Mouse (Mus musculus) forelimb bud, embryonic 11.5 days (tissue): Measurements from ENCODE around the gene Haus7.
A peak's percentile ranks its signal among the peaks of the same experiment; 100 is the strongest.

Experiments
- DNase-seq: peaks from one replicate; pipeline ENCODE4 v3.0.0-alpha.2; 2012; ENCODE audit warnings: low read depth, low spot score

Gene Haus7

DNA sequence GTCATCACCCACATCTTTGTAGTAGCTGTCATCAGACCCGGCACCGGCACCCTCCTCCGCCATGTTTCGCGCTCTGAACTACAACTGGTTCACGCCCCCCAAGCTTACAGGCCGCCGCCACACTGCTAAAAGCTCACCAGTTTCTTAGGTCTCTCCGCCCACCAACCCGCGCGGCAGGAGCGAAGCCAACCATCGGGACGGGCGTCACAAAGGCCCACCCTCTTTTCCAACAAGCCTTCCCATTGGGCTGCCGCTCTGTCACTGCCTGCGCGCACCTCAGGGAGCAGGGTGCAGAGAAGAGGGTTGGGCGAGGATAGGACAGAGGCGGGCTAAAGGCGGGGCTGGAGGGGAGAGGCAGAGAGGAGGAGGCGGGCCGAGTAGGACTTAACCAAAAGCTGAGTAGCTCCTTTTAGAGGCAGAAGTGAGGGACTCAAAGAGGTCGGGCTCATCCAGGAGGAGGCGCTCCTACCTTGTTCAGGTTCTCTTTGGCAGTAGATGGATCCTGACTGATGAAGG is at the start of gene Haus7:
Gene Haus7 (minus strand): TSS at position 168 of the 516 bp plus-strand sequence.
- peak; percentile 90 for DNase-seq

DNA sequence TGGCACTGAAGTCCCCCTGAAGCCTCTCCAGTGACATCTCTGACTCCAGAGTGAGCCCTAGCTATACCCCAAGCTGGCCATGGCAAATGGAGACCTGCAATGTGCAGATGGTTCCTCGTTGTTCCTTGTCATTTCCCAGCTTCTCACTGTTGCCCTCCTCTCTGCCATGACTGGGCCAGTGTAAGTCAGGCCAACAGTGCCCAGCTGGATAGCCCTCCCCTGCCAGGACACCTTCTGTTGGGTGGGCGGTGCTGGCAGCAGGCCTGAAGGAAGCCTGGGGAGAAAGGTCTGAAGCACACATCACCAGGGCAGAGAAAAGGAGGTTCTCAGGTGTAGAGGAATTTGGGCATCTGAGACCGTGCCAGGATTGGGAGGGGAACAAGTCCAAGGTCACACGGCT is 47.7 kb upstream of the Haus7 start:
- no peak for DNase-seq

DNA sequence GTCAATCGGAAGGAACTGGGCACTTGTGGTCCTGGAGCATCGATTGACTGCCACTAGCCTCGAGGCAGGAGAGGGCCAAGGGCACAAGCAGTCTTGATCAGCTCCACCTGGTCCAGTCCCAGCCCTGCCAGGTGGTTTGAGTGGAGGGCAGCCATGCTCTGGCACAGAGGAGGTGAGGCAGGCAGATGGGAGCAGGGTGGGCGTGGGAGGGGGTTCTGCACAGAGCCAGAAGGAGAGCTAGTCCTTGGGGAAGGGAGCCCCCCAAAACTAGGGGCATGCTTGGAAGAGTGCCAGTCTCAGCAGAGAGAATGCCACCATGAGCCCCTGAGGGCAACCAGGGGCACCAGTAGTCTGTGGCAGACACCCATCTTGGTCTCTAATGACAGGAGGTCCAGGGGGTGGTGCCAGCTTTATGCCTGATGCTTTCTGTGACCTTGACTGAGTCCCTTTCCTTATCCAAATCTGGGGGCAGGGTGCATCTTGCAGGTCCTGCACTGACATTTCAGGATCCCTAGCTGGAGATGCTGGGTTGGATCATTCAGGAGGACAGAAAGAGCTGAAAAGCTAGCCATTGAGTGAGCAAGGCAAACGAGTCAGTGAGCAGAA is 46.4 kb upstream of the Haus7 start:
- DNase-seq = no peak

DNA sequence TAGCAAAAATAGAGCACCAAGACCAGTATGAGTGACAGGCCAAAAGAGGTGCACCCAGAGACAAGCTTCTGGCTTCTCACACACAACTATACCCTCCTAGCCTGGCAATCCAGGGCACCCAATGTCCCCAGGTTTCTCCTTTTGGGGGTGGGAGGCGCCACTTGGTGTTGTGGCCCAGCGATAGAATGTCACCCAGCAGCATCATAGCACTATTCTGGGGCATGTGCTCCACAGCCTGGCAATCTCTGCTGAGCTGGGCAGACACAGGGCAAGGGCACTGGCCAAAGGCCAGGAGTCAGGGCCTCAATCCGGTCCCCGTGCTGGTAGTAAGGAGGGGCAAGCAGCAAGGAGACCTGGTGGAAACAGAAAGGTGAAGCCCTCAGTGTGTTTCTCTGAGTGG is 37.9 kb upstream of the Haus7 start:
- DNase-seq = no peak

DNA sequence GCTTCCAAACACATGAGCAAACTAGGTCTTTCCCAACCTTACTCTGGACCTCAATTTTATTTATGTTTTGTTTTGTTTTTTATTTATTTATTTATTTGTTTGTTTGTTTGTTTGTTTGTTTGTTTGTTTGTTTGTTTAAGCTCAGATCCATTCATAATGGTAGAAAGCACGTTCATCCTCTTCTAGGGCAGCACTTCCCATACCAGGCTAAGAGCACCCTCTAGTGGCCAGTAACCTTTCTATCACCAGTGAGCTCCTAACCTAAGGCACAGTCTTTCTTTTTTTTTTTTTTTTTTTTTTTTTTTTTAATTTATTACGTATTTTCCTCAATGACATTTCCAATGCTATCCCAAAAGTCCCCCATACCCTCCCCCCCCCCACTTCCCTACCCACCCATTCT is 34.7 kb upstream of the Haus7 start:
- peak; percentile 72 for DNase-seq

DNA sequence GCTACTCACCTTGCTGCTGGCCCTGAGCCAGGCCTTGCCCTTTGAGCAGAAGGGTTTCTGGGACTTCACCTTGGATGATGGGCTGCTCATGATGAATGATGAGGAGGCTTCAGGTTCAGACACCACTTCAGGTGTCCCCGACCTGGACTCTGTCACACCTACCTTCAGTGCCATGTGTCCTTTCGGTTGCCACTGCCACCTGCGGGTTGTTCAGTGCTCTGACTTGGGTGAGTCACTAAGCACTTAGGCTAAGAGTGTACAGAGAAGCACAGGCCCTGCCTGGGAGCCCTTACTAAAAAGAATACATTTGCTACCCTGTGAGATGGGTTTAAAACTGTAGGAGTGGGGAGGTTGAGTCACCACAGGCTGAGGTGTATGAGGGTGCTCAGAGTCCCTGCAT is 32.0 kb upstream of the Haus7 start:
- DNase-seq = no peak

DNA sequence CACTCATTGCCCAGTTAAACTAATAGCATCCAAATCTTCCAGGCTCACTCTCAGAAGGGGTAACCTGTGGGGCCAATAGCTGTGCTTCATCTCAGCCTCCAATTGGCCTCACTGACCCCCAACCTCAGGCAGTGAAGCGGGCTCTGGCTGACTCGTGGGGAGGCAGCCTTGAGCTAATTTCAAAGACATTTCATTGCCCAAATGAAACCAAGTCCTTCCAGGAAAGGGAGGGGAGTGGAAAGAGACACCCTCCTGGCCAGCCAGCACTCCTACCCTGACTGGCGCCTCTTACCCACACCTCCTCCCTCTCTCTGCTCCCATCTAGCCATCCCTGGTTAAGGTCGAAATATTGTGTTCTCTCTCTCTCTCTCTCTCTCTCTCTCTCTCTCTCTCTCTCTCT is 31.3 kb upstream of the Haus7 start:
- DNase-seq = no peak

DNA sequence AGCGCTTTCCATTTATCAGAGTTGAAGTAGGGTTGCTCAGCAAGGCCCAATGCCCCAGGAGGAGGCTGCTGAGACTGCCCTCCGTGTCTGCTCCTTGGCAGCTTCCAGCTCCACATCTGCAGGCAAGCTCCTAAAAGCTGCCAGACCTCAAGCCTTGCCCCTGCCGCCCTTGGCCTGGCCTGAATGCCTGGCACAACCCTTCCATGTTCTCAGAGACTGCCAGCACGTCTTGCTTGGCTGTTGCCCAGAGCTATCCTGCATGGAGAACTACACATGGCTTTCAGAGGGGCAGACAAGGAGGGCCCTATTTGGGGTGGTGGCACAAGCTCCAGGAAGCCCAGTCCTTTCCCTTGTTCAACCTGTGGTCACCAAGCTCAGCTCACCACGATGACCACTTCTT is 28.1 kb upstream of the Haus7 start:
- no peak for DNase-seq

DNA sequence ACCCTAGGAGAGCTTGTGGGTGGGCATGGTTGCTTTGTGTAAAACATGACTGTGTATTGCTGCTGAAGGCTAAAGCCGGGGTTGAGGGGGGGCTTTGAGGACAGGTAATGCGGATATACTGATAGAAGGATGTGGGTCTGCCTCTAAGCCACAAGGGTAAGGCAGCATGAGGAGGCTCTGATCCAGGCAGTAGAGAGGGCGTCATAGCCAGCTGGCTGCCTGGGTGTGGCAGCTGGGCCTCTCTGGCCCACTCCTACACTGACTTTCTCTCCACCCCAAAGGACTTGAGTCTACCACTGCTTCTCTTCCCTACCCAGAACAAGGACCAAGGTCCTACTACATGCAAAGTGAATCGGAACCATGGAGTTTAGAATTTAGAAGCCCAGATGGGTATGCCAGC is 26.0 kb upstream of the Haus7 start:
- DNase-seq = no peak

DNA sequence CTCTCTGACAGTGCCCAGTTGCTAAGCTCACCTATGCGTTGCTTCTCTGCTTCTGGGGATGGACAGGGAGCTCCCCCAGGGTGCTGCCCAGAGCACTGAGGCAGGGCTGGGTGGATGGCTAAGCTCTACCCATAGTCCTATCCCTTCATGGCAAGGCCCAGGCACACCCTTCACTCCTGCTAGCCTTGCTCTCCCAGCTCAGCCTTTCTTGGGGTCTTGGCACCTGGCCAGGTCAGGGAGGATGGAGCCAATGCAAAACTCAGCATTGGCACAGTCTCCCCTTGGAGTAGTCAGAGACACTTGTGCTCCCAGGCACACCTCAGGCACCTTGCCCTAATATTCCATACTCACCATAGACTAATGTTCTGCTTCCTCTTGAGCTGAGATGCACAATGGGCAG is 25.2 kb upstream of the Haus7 start:
- DNase-seq = no peak

DNA sequence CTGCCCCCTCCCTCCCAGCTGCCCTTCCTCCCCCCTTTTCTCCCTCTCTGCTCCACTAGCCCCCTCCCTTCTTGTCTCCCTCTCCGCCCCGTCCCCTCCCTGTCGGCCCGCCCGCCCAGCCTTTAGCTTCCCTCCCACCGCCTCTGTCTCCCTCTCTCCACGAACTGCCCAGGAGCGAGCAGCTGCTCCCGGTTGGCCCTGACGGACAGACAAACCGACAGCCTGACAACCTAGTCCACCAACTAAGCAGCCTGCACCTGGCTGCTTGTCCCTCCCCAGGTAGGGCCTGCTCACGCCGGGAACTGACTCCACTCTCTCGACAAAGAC is 24.6 kb upstream of the Haus7 start, which contains the start of gene Bgn:
Gene Bgn (plus strand): TSS at position 119 of the 327 bp plus-strand sequence.
- DNase-seq = no peak

DNA sequence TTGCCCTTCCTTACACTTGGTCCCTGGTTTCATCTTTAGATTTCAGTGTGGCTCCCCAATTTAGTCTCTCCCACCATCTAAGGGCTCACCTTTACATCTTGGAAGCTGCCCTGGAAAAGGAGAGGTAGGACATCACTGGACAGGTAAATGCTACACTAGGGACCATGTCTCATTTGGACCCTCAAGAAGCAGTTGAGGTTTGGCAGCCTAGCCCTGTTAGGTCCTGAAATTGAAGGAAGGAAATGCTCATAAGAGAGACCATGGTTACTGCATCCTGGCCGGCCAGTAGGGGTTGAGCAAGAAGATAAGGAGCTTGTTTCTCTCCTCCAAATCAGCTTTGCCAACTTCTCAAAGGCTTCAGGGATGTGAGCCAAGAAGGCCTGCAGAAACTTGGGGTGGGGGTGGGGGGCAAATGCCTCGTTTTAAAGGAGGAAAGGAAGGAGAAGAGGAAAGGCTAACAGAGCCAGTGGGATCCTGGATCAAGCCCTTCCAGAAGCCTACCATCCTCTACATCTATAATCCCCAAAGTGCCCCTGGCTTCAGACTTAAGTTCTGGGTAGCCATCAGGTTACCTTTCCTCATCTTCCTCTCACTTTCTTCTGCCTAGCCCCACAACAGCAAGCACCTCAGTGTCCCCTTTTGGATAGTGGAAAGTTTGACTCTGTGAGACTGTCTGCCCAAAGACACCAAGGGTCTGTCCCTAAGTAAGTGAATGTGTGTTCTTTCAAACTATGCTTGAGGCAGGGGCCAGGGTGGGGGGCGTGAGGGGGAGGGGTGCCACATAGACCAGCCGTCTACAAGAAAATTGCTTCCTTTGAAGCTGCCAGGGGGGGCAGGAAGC is 24.0 kb upstream of the Haus7 start:
- no peak for DNase-seq

DNA sequence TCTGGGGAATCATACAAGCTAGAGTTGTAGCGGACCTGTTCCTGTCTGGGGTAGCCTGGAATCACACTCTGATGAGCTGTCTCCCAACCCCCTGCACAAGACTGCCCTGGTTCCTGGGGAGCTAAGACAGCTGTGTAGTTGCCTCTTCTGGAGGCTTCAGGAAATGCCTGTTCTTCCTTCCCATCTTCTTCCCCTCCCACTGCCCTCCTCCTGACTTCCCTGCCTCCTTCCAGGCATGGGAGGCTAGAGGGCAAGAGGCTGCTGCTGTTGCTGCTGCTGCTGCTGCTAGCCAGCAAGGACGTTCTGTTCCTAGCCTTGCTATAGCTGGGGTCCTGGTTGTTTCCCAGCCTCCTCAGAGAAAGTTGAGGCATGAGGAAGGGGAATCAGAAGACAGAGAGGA is 21.5 kb upstream of the Haus7 start:
- no peak for DNase-seq

DNA sequence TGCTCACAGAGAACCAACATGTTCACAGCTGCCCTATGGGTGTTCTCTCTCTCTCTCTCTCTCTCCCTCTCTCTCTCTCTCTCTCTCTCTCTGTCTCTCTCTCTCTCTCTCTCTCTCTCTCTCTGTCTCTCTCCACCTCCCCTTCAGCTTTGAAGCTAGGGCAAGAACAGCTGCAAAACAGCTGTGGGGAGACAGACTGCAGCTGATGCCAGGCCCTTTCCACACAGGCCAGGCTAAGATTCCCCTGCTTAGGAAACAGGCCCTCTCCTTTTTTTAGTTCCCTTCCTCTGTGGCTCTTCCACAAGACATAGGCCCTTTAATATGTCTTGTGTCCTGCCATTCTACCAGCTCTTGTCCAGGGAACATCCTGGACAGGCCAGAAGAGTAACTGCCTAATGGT is 20.8 kb upstream of the Haus7 start:
- no peak for DNase-seq

DNA sequence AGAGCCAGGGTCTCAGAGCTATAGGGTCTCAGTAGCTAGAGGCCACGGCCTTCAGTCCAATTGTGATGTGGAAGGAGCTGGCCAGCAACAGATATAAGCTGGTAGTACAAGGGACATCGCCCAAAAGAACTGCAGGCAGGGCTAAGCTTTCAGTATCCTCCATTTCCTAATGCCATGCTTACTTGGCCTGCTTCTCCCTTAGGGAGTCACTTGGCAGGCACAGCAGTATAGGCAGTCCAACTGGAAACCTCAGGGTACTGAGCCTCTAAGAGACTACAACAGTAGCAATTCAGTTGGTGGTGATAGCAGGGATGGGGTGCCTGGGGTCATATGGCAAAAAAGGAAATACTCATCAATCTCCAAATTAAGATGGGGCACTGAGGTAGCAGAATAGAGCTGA is 18.7 kb upstream of the Haus7 start:
- DNase-seq = no peak

DNA sequence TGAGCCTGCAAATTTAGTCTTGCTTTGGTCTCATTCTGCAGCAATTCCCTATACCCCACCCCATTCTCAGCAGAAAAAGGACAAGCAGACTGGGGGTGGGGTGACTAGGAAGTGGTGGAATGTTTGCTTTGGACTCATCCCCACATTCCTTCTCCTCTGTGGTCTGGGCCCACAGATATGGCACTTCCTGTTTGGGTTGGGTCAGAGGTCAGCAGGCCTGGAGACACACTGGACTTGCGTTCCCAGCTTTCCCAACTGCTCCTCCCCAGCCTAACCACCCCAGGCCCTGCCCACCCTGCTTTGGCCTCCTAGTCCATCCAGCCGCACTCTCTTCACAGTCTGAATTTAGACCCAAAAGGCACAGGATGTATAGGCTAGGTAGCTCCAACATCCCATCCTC is 17.8 kb upstream of the Haus7 start:
- DNase-seq = no peak

DNA sequence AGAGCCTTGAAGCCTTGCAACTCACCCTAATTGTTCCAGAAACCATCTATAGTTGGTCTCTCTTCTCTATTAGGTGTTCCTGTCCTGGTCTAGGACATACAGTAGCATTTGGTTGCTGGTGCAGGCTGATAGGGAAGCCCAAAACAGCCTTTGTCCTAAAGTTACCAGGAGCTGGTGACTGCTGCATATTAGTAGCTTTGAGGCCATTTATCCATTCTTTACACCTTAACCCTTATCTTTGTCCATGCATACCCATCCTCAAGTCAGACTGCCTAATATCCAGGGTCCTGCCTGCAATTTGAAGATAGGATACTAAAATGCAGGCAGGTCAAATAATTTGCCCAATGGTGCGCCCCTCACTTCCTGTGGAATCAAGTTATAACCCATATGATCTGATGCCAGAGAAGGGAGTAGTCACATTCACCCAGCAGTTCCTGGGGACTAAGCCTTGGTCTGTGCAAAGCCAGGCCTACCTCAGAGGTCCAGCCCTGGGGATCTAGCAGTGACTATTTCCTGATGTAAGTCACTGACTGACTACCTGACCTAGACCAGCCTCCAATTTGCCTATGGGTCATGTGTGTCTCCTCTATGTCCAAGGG is 16.9 kb upstream of the Haus7 start:
- no peak for DNase-seq

DNA sequence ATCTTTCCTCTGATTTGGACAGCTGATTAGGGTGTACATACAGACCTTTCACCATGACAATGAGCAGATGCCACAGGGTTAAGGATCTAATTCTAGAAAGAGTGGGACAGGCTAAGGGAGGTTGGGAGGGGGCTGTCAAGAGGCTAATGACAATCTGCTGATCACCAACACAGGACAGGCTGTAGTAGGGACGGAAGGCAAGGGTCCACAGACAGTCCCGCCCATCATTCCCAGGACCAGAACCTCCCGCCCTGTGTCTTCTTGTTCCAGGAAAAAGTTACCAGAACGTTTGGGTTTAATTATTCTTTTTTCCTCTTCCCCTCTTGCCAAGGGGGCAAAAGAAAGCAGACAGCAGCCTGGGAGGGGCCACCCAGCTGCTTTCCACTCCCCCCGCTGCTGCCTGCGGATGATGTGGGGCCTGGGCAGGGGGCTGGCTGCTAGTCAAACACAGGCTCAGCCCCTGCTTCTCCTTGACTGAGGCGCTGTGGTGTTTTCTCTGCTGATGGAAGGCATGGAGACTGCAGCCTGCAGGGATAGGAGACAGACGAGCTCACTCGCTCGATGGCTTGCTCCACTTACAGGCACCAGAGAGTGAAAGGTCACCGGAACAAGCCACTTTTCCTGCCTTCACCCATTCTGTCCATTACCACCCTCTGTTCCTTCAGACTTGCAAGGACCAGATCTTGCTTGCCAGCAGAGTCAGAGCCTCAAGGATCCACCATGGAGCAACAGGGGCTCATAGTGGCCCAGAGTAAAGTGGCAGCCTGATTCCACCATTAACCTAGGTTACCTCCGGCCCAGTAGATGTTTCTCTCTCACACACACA is 15.7 kb upstream of the Haus7 start:
- DNase-seq = no peak

DNA sequence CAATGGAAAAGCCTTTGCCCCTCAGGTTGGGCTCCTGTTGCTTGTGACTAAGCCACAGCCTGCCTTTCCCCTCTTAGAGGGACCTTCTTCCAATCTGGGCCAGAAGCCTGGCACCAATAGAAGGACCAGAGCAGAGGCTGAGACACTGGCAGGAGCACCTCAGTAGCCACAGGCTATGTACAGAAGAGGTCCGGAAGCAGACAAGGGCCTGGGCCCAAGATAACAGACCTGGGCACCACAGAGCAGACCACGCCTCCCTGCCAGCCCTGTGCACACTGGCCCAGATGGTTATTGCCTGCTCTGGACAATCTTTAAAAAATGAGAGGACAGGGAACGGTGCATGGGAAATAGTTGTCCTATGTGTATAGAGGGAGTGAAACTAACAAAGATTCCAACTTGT is 12.9 kb upstream of the Haus7 start:
- no peak for DNase-seq

DNA sequence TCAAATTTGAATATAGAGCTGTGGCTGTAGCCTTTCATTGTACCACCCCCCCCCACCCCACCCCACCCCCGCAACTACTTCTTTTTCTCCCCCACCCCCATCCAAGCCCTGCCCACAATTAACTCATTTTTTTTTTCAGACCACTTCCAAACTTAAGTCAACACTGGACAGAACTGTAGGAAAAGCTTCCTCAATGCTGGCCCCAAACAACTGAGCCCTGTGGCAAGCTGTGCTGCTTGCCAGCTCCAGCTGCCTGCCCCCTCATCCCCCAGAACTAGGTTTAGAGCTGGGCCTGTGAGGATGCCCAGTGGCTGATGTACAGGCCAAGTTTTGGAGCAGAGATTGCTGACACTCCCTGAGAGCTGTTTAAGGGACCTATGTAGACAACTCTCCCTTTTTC is 9.9 kb upstream of the Haus7 start:
- no peak for DNase-seq

DNA sequence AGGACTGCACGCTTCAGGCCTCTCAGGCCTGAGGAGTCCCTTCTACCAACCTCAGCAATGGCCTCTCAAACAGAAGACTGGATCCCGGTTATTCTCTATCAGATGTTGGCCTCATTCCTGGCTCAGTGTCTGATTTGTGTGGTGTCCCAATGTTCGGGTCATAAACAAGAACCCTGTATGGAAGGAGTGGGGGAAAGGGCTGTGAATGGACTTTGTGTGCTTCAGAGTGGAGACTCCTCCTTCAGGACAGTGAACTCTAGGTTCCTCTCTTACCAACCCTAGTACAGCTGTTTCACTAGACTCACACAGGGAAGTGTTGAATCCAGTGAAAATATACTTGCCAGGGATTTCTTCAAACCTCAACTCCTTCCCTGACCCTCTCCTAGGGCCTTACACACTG is 9.5 kb upstream of the Haus7 start:
- DNase-seq = no peak
